Mouse (Mus musculus) gastrocnemius, postnatal 25 days (tissue): ENCODE measurements around the gene Ctnnd2. TPM values are rescaled to one million over a fixed set of nuclear protein-coding genes. Genes with fewer than 3 reads are reported as not detected.

Source experiments
- DNase-seq: peaks from one replicate; pipeline ENCODE4 v3.0.0; 2022
- total RNA-seq, 2 experiments: library from RNA; stranded (reverse); gene quantifications; 1 replicate in 1 of 2; 2 replicates in 1 of 2; pipeline ENCODE4 v1.2.3; 2021

Gene Ctnnd2
- total RNA-seq, 2 experiments from 2014 or later = 0.35 TPM; not detected in 1

GRCm38 (mm10) chr15:30647679-30648311 lies 475.4 kb downstream of the Ctnnd2 start:
- DNase-seq = no peak

GRCm38 (mm10) chr15:30649964-30650363 lies 477.6 kb downstream of the Ctnnd2 start:
- DNase-seq = no peak

- no peak for DNase-seq
Measured at GRCm38 (mm10) chr15:30655433-30655832, 483.0 kb downstream of the Ctnnd2 start.

GRCm38 (mm10) chr15:30657588-30657987 lies 485.2 kb downstream of the Ctnnd2 start:
- no peak for DNase-seq

- DNase-seq = no peak
Measured at GRCm38 (mm10) chr15:30660539-30661149, 488.3 kb downstream of the Ctnnd2 start.

- DNase-seq = no peak
Measured at GRCm38 (mm10) chr15:30661689-30662422, 489.5 kb downstream of the Ctnnd2 start.

GRCm38 (mm10) chr15:30667819-30668587 lies 495.6 kb downstream of the Ctnnd2 start:
- DNase-seq = no peak

- DNase-seq = no peak
Measured at GRCm38 (mm10) chr15:30681939-30682338, 509.5 kb downstream of the Ctnnd2 start.

- no peak for DNase-seq
Measured at GRCm38 (mm10) chr15:30682360-30683119, 510.1 kb downstream of the Ctnnd2 start.

- DNase-seq = no peak
Measured at GRCm38 (mm10) chr15:30686206-30687101, 514.1 kb downstream of the Ctnnd2 start.

- no peak for DNase-seq
Measured at GRCm38 (mm10) chr15:30693754-30694205, 521.4 kb downstream of the Ctnnd2 start.

GRCm38 (mm10) chr15:30694286-30694685 lies 521.9 kb downstream of the Ctnnd2 start:
- DNase-seq = no peak

- DNase-seq = no peak
Measured at GRCm38 (mm10) chr15:30695859-30696258, 523.5 kb downstream of the Ctnnd2 start.

- DNase-seq = no peak
Measured at GRCm38 (mm10) chr15:30697356-30697755, 525.0 kb downstream of the Ctnnd2 start.

- DNase-seq = no peak
Measured at GRCm38 (mm10) chr15:30700762-30701161, 528.4 kb downstream of the Ctnnd2 start.

GRCm38 (mm10) chr15:30701592-30701991 lies 529.2 kb downstream of the Ctnnd2 start:
- DNase-seq = no peak

- DNase-seq = no peak
Measured at GRCm38 (mm10) chr15:30709026-30709753, 536.8 kb downstream of the Ctnnd2 start.

- DNase-seq = no peak
Measured at GRCm38 (mm10) chr15:30709754-30710105, 537.3 kb downstream of the Ctnnd2 start.

- DNase-seq = no peak
Measured at GRCm38 (mm10) chr15:30714823-30715222, 542.4 kb downstream of the Ctnnd2 start.

GRCm38 (mm10) chr15:30718811-30719210 lies 546.4 kb downstream of the Ctnnd2 start:
- no peak for DNase-seq
